Mouse (Mus musculus) kidney, postnatal 0 days (tissue): ENCODE data around the gene Dhx16. TPM values are rescaled to one million over a fixed set of nuclear protein-coding genes. Genes with fewer than 3 reads are reported as not detected.
A peak's percentile ranks its signal among the peaks of the same experiment; 100 is the strongest.

Experiments
- ATAC-seq: fragments of 200-750 bp; cut with Nextera tagmentation; replicated peaks from 2 replicates; pipeline ENCODE4 v1.8.0; 2017; ENCODE audit warnings: low read depth, moderate number of reproducible peaks, moderate TSS enrichment, moderate library complexity; ENCODE audit not compliant: low FRiP score
- DNase-seq: peaks from one replicate; pipeline ENCODE4 v3.0.0-alpha.2; 2016; ENCODE audit warnings: low spot score
- H3K27ac ChIP-seq: fragments of 300-500 bp; sonication (generic); 2 replicates; pipeline ENCODE4 v1.5.1; 2014; ENCODE audit warnings: mild to moderate bottlenecking
- H3K27me3 ChIP-seq: fragments of 300-500 bp; sonication (generic); 2 replicates; pipeline ENCODE4 v1.6.1; 2014; ENCODE audit warnings: low read length, mixed read lengths; ENCODE audit not compliant: insufficient read depth
- H3K36me3 ChIP-seq: fragments of 300-500 bp; sonication (generic); 2 replicates; pipeline ENCODE4 v1.6.1; 2014; ENCODE audit warnings: low read length, mixed read lengths; ENCODE audit not compliant: insufficient read depth
- H3K4me1 ChIP-seq: fragments of 300-500 bp; sonication (generic); replicated peaks from 2 replicates; pipeline ENCODE4 v1.6.1; 2014; ENCODE audit warnings: antibody characterized with exemption, low read length, mixed read lengths; ENCODE audit not compliant: insufficient read depth
- H3K4me2 ChIP-seq: fragments of 300-500 bp; sonication (generic); 2 replicates; pipeline ENCODE4 v1.6.1; 2014; ENCODE audit warnings: mild to moderate bottlenecking, low read length, moderate library complexity, mixed read lengths
- H3K4me3 ChIP-seq: fragments of 300-500 bp; sonication (generic); replicated peaks from 2 replicates; pipeline ENCODE4 v1.5.1; 2014; ENCODE audit warnings: low read depth, low read length
- H3K9ac ChIP-seq: fragments of 300-500 bp; sonication (generic); 2 replicates; pipeline ENCODE4 v1.6.1; 2014; ENCODE audit warnings: low read depth, low read length
- H3K9me3 ChIP-seq: fragments of 300-500 bp; sonication (generic); replicated peaks from 2 replicates; pipeline ENCODE4 v1.6.1; 2016; ENCODE audit warnings: low read length, inconsistent platforms, mixed read lengths
- CTCF ChIP-seq: IDR thresholded peaks from 2 replicates; pipeline ENCODE4 v1.5.1; 2016; ENCODE audit warnings: antibody characterized with exemption, low read depth, mild to moderate bottlenecking, moderate library complexity
- WGBS: fragments of 180-500 bp; shearing (Covaris S2); extraction: QIAGEN DNeasy Blood & Tissue Kit; methylation state at CpG from one replicate; pipeline ENCODE4 v1.1.7; 2014; 5-methylcytosine and 5-hydroxymethylcytosine counted together
- polyA plus RNA-seq: library from polyadenylated mRNA; unstranded; fragments of >200 nt; fragmentation: Nextera tagmentation; extraction: Ambion mirVana; gene quantifications from 2 replicates; pipeline ENCODE4 v1.2.1, GENCODE M21; 2015

The Dhx16 gene
- polyA plus RNA-seq, 1 experiment from 2014 or later: 29.2 TPM

GRCm38 (mm10) chr17:35859371-35859770 lies 20.2 kb upstream of the Dhx16 start:
- DNase-seq (no peak), ATAC-seq (no peak)
- Histone ChIP-seq H3K9ac (no peak overlapping the region), H3K36me3 (no peaks in the 10 kb centered on the region), H3K4me2 (no peak overlapping the region), H3K27me3 (no peaks in the 10 kb centered on the region), H3K27ac (no peak overlapping the region), H3K4me3 (no peak overlapping the region), H3K4me1 (peaks cover 3% of the 10 kb centered on the region; the same call in 1 of the 2 replicates), H3K9me3 (no peaks in the 10 kb centered on the region)
- no peak for TF ChIP-seq CTCF
- 92% methylated on average over 1 of the region's 1 CpGs for WGBS

- no peak for TF ChIP-seq CTCF
These were observed 19.8 kb upstream of the Dhx16 start for GRCm38 (mm10) chr17:35859835-35860234.

GRCm38 (mm10) chr17:35860831-35861197 lies 18.8 kb upstream of the Dhx16 start:
- Histone ChIP-seq H3K4me2 (peak overlapping the region; percentile 74), H3K4me3 (peak overlapping the region; percentile 69), H3K27me3 (no peaks in the 10 kb centered on the region), H3K4me1 (peaks cover 11% of the 10 kb centered on the region; the same call in 1 of the 2 replicates), H3K9me3 (no peaks in the 10 kb centered on the region), H3K36me3 (no peaks in the 10 kb centered on the region), H3K9ac (peak overlapping the region; percentile 74), H3K27ac (peak overlapping the region; percentile 85)
- DNase-seq (no peak), ATAC-seq (no peak)
- 3% methylated on average over 12 of the region's 12 CpGs for WGBS
- no peak for TF ChIP-seq CTCF

More at GRCm38 (mm10) chr17:35859835-35860234, 19.8 kb upstream of the Dhx16 start:
- no peak overlapping the region for H3K27ac ChIP-seq
- H3K9ac ChIP-seq: no peak overlapping the region
- ATAC-seq (no peak), DNase-seq (no peak)
- no peaks in the 10 kb centered on the region for H3K27me3 ChIP-seq
- no peak overlapping the region for H3K4me2 ChIP-seq
- WGBS: 44% methylated on average over 2 of the region's 2 CpGs
- no peaks in the 10 kb centered on the region for H3K9me3 ChIP-seq
- H3K36me3 ChIP-seq: no peaks in the 10 kb centered on the region
- no peak overlapping the region for H3K4me3 ChIP-seq
- H3K4me1 ChIP-seq: peaks cover 8% of the 10 kb centered on the region; the same call in 1 of the 2 replicates

- peak; percentile 62 for TF ChIP-seq CTCF
- Histone ChIP-seq H3K9ac (peak within 1 kb of the TSS; percentile 74), H3K4me1 (peaks cover 11% of the 10 kb centered on the region; the same call in 1 of the 2 replicates), H3K4me3 (peak within 1 kb of the TSS; percentile 69), H3K27me3 (no peaks in the 10 kb centered on the region), H3K4me2 (peak within 1 kb of the TSS; percentile 74), H3K27ac (peak within 1 kb of the TSS; percentile 85), H3K9me3 (no peaks in the 10 kb centered on the region), H3K36me3 (no peaks in the 10 kb centered on the region)
- ATAC-seq (peak; percentile 87), DNase-seq (peak; percentile 97)
- under 1% methylated on average over 47 of the region's 47 CpGs for WGBS
These were observed 18.3 kb upstream of the Dhx16 start, which contains the start of gene Nrm for GRCm38 (mm10) chr17:35861198-35861857. Gene Nrm, plus strand, starts transcription at chr17:35861318.

GRCm38 (mm10) chr17:35864832-35865353 lies 14.7 kb upstream of the Dhx16 start:
- ATAC-seq: no peak
- H3K4me2 ChIP-seq: peak overlapping the region; percentile 94
- WGBS: 23% methylated on average over 10 of the region's 10 CpGs
- no peaks in the 10 kb centered on the region for H3K9me3 ChIP-seq
- H3K36me3 ChIP-seq: no peaks in the 10 kb centered on the region
- DNase-seq: no peak
- H3K4me1 ChIP-seq: peaks cover 28% of the 10 kb centered on the region
- H3K27ac ChIP-seq: peak overlapping the region; percentile 96
- no peak for TF ChIP-seq CTCF
- peak overlapping the region; percentile 78; the same call in 1 of the 2 replicates for H3K9ac ChIP-seq
- H3K27me3 ChIP-seq: no peaks in the 10 kb centered on the region
- peak overlapping the region; percentile 61 for H3K4me3 ChIP-seq

- Histone ChIP-seq H3K4me2 (peak within 1 kb of the TSS; percentile 94), H3K4me3 (peak within 1 kb of the TSS; percentile 61), H3K36me3 (no peaks in the 10 kb centered on the region), H3K27ac (peak within 1 kb of the TSS; percentile 96), H3K9ac (peak within 1 kb of the TSS; percentile 78), H3K4me1 (peaks cover 30% of the 10 kb centered on the region), H3K9me3 (no peaks in the 10 kb centered on the region), H3K27me3 (no peaks in the 10 kb centered on the region)
- DNase-seq (peak; percentile 93), ATAC-seq (peak; percentile 39)
- WGBS: under 1% methylated on average over 42 of the region's 48 CpGs
- no peak for TF ChIP-seq CTCF
These were observed 13.9 kb upstream of the Dhx16 start, which contains the start of gene Ppp1r18 for GRCm38 (mm10) chr17:35865481-35866280. Gene Ppp1r18, plus strand, starts transcription at chr17:35865593.
